Comparison of ENCODE assay signal across 9 mouse cellular contexts in the genomic region with DNA sequence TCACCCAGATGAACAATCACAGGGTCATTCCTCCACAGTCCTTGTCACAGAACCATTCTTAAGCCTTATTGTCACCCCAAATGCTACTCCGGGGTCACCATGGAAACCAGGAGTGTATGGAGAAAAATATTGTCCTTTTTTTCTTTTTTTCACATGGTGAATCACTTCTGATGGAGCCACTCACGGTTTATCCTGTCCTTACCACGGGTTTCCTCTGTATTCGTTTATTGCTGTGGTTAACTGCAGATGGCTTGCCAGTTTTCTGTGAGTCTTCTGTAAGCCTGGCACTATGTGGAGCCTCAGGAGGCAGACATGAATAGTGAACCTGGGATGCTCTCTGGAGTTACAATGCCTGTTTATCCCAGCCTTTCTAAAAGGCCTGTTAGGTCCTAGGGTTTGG. TPM values are rescaled to one million over a fixed set of nuclear protein-coding genes. Genes with fewer than 3 reads are reported as not detected.
DNase-seq lines count a peak whose midpoint lies in the region; ATAC-seq and TF ChIP-seq lines count a peak whose summit lies in the region.
"Had no signal": no experiment of that assay in that cellular context is flagged by ENCODE, and none has a peak within 500 bp of the region (broad histone marks: within the 10 kb centered on the region; RNA-seq: fewer than 3 reads in every experiment).

No protein-coding gene starts in this region.

- TF ChIP-seq CTCF in hindbrain, postnatal 0 days (IDR thresholded peaks at IDR 0.05; ENCODE audit: low read depth): no peak

- H3K4me2 ChIP-seq in hindbrain, postnatal 0 days (ENCODE audit: low read depth, low read length): no peak overlapping the region
- no peak overlapping the region for H3K4me2 ChIP-seq in hindbrain, embryonic 16.5 days (ENCODE audit: low read length)
- H3K4me2 ChIP-seq: liver, embryonic 15.5 days had no signal

- ATAC-seq in hindbrain, postnatal 0 days: 0 out of 2 replicates have a peak, but pooled peaks have one; percentile 16
- ATAC-seq in hindbrain, embryonic 16.5 days: no peak
- ATAC-seq in hematopoietic stem cell, adult 5-6 weeks (replicated peaks in 1 of 2; ENCODE audit: insufficient read depth in 1 of 2, low FRiP score in 2 of 2, low TSS enrichment in 1 of 2, low read depth in 1 of 2, poor library complexity in 2 of 2, severe bottlenecking in 2 of 2): peak; percentile 14 to 39; a peak in 2 of 4 replicates

- H3K4me3 ChIP-seq in hindbrain, postnatal 0 days (ENCODE audit: low read length): no peak overlapping the region
- no peak overlapping the region for H3K4me3 ChIP-seq in hindbrain, embryonic 16.5 days (ENCODE audit: low read length)
- H3K4me3 ChIP-seq: liver, embryonic 15.5 days had no signal

- peaks cover 7% of the 10 kb centered on the region; the same call in 1 of the 2 replicates for H3K4me1 ChIP-seq in hindbrain, postnatal 0 days (ENCODE audit: insufficient read depth, low read length)
- peaks cover 19% of the 10 kb centered on the region for H3K4me1 ChIP-seq in hindbrain, embryonic 16.5 days (ENCODE audit: control insufficient read depth, insufficient read depth, low read depth, low read length)

- no peaks in the 10 kb centered on the region for H3K36me3 ChIP-seq in hindbrain, postnatal 0 days (ENCODE audit: insufficient read depth, low read length)
- no peaks in the 10 kb centered on the region for H3K36me3 ChIP-seq in hindbrain, embryonic 16.5 days (ENCODE audit: control insufficient read depth, insufficient read depth, low read length)
- H3K36me3 ChIP-seq: liver, embryonic 15.5 days had no signal

- WGBS in hindbrain, postnatal 0 days: 32% methylated on average over 4 of the region's 4 CpGs
- WGBS in hindbrain, embryonic 16.5 days: 30% methylated on average over 4 of the region's 4 CpGs

- no peaks in the 10 kb centered on the region for H3K27me3 ChIP-seq in hindbrain, postnatal 0 days (ENCODE audit: insufficient read depth, low read length)
- no peaks in the 10 kb centered on the region for H3K27me3 ChIP-seq in hindbrain, embryonic 16.5 days (replicated peaks; ENCODE audit: control insufficient read depth, insufficient read depth, low read length)
- H3K27me3 ChIP-seq: liver, embryonic 15.5 days had no signal

- no peak overlapping the region for H3K9ac ChIP-seq in hindbrain, postnatal 0 days (replicated peaks; ENCODE audit: low read length)
- no peak overlapping the region for H3K9ac ChIP-seq in hindbrain, embryonic 16.5 days (ENCODE audit: low read depth, low read length)
- H3K9ac ChIP-seq: liver, embryonic 15.5 days had no signal

- H3K9me3 ChIP-seq in hindbrain, postnatal 0 days (ENCODE audit: low read length): no peaks in the 10 kb centered on the region
- H3K9me3 ChIP-seq in hindbrain, embryonic 16.5 days (ENCODE audit: control insufficient read depth, low read length): no peaks in the 10 kb centered on the region
- H3K9me3 ChIP-seq: liver, embryonic 15.5 days had no signal

- no peak overlapping the region for H3K27ac ChIP-seq in hindbrain, postnatal 0 days
- H3K27ac ChIP-seq in hindbrain, embryonic 16.5 days (ENCODE audit: low read depth, low read length): no peak overlapping the region
- H3K27ac ChIP-seq: liver, embryonic 15.5 days had no signal

- DNase-seq in adrenal gland, postnatal 14 days: peak; percentile 11
- DNase-seq in adrenal gland, adult 18-20 months (ENCODE audit: low spot score in 2 of 2): no peak
- DNase-seq in hindbrain, postnatal 0 days (ENCODE audit: low spot score): peak; percentile 43
- peak; percentile 87 for DNase-seq in Muller cell, postnatal 12 days (ENCODE audit: inconsistent ontology term)
- DNase-seq in natural killer cell, adult 2 months (ENCODE audit: low spot score in 2 of 2): no peak
- no peak for DNase-seq in retina, postnatal 1 day

RNA-seq across cellular contexts. Expression of gene Hmga2, which starts 53.4 kb away (rescaled TPM):
- total RNA-seq in adrenal gland, postnatal 14 days (2021): 6.5 and 6.9 TPM in 2 replicates
- total RNA-seq in adrenal gland, adult 18-20 months (2021): 1 to 10 TPM; 2.0 to 4.0 TPM
- total RNA-seq in hindbrain, postnatal 0 days (2014; rRNA removed): 1.2 and 1.5 TPM in 2 replicates
- polyA plus RNA-seq in hindbrain, postnatal 0 days (2015; fragmentation: Nextera tagmentation; extraction: Ambion mirVana): 0.98 and 1.5 TPM in 2 replicates
- polyA plus RNA-seq in hindbrain, embryonic 16.5 days (2015; fragmentation: Nextera tagmentation; extraction: Ambion mirVana): 1.6 and 2.1 TPM in 2 replicates
- 3.4 and 10.8 TPM in 2 replicates for total RNA-seq in hematopoietic stem cell, adult 5-6 weeks (2017)

Comparison
In these comparisons a context has a peak if more than half of its experiments do, and no peak if none do; other contexts are left out.
1. DNase-seq: peak in adrenal gland, postnatal 14 days (single experiment), hindbrain, postnatal 0 days (single experiment) and Muller cell, postnatal 12 days (single experiment); none in adrenal gland, adult 18-20 months (0 of 2), natural killer cell, adult 2 months (0 of 2) and retina, postnatal 1 day (single experiment).